ENCODE assay signal across 10 mouse cellular contexts in genomic region chr7:75612683-75613053, GRCm38 (mm10).
DNase-seq lines count a peak whose midpoint lies in the region; ATAC-seq and TF ChIP-seq lines count a peak whose summit lies in the region.
"Had no signal": no experiment of that assay in that cellular context is flagged by ENCODE, and none has a peak within 500 bp of the region (broad histone marks: within the 10 kb centered on the region; RNA-seq: fewer than 3 reads in every experiment).

No protein-coding gene starts in this region.

- H3K79me2 ChIP-seq in CH12.LX (replicated peaks; ENCODE audit: control insufficient read depth, extremely low read depth, insufficient read depth, poor library complexity, severe bottlenecking) = peaks cover 17% of the 10 kb centered on the region

- no peak for TF ChIP-seq RAD21 in CH12.LX (IDR thresholded peaks at IDR 0.05; ENCODE audit: low read depth, low read length)

- in situ Hi-C loops in CH12.LX (cut with MboI; ENCODE audit: low pct_ligation_motif_present, low pct_unique_long_range_greater_than_20kb, low sequenced_read_pairs) = no loop called here

- H3K27me3 ChIP-seq in intestine, embryonic 16.5 days (replicated peaks; ENCODE audit: control insufficient read depth, insufficient read depth, low read length) = no peaks in the 10 kb centered on the region
- no peaks in the 10 kb centered on the region for H3K27me3 ChIP-seq in intestine, embryonic 15.5 days (replicated peaks)
- no peaks in the 10 kb centered on the region for H3K27me3 ChIP-seq in CH12.LX (replicated peaks)
- no peaks in the 10 kb centered on the region for H3K27me3 ChIP-seq in erythroblast, embryonic 14.5 days (ENCODE audit: control insufficient read depth)
- no peaks in the 10 kb centered on the region for H3K27me3 ChIP-seq in limb, embryonic 15.5 days
- H3K27me3 ChIP-seq in midbrain, embryonic 15.5 days (replicated peaks) = no peaks in the 10 kb centered on the region
- H3K27me3 ChIP-seq: neural tube, embryonic 12.5 days had no signal

- dilution Hi-C loops in CH12.LX (cut with MboI; ENCODE audit: extremely low pct_ligation_motif_present, extremely low pct_unique_long_range_greater_than_20kb, low sequenced_read_pairs) = no loop called here

- TF ChIP-seq EP300 in CH12.LX (IDR thresholded peaks at IDR 0.05; ENCODE audit: low read length) = no peak

- no peak for TF ChIP-seq CTCF in CH12.LX (conservative IDR thresholded peaks at IDR 0.05 in 1 of 2, IDR thresholded peaks at IDR 0.05 in 1 of 2; ENCODE audit: low read depth in 2 of 2, low read length in 2 of 2)

- H3K4me2 ChIP-seq in intestine, embryonic 16.5 days (ENCODE audit: low read depth, low read length) = no peak overlapping the region
- H3K4me2 ChIP-seq in intestine, embryonic 15.5 days (replicated peaks) = no peak overlapping the region
- peak overlapping the region; percentile 59 for H3K4me2 ChIP-seq in CH12.LX (ENCODE audit: insufficient read depth, low read depth, poor library complexity, severe bottlenecking)
- no peak overlapping the region for H3K4me2 ChIP-seq in limb, embryonic 15.5 days
- no peak overlapping the region for H3K4me2 ChIP-seq in midbrain, embryonic 15.5 days
- H3K4me2 ChIP-seq: neural tube, embryonic 12.5 days had no signal

- H3K9ac ChIP-seq in intestine, embryonic 16.5 days (ENCODE audit: low read depth, low read length) = no peak overlapping the region
- no peak overlapping the region for H3K9ac ChIP-seq in intestine, embryonic 15.5 days
- peak overlapping the region; percentile 85 for H3K9ac ChIP-seq in CH12.LX (ENCODE audit: insufficient read depth, low read depth)
- no peak overlapping the region for H3K9ac ChIP-seq in limb, embryonic 15.5 days
- H3K9ac ChIP-seq in midbrain, embryonic 15.5 days = no peak overlapping the region
- H3K9ac ChIP-seq: neural tube, embryonic 12.5 days had no signal

- no peaks in the 10 kb centered on the region for H3K9me3 ChIP-seq in intestine, embryonic 16.5 days (ENCODE audit: control insufficient read depth, low read length)
- no peaks in the 10 kb centered on the region for H3K9me3 ChIP-seq in intestine, embryonic 15.5 days
- no peaks in the 10 kb centered on the region for H3K9me3 ChIP-seq in CH12.LX (replicated peaks; ENCODE audit: low read length)
- H3K9me3 ChIP-seq in erythroblast, embryonic 14.5 days (ENCODE audit: control insufficient read depth, low read length) = no peaks in the 10 kb centered on the region
- no peaks in the 10 kb centered on the region for H3K9me3 ChIP-seq in limb, embryonic 15.5 days
- no peaks in the 10 kb centered on the region for H3K9me3 ChIP-seq in midbrain, embryonic 15.5 days
- H3K9me3 ChIP-seq: neural tube, embryonic 12.5 days had no signal

- no peak for TF ChIP-seq POLR2A in CH12.LX (IDR thresholded peaks at IDR 0.05; ENCODE audit: low read depth, low read length)

- no peaks in the 10 kb centered on the region; the same call in 1 of the 2 replicates for H3K36me3 ChIP-seq in intestine, embryonic 16.5 days (ENCODE audit: control insufficient read depth, insufficient read depth, low read length)
- peaks cover 10% of the 10 kb centered on the region; the same call in 1 of the 2 replicates for H3K36me3 ChIP-seq in intestine, embryonic 15.5 days
- peaks cover 9 to 65% of the 10 kb centered on the region in 2 experiments for H3K36me3 ChIP-seq in CH12.LX (replicated peaks in 1 of 2; ENCODE audit: control insufficient read depth in 1 of 2, insufficient read depth in 1 of 2, low read length in 1 of 2)
- H3K36me3 ChIP-seq in erythroblast, embryonic 14.5 days (ENCODE audit: control insufficient read depth) = peaks cover 81% of the 10 kb centered on the region
- H3K36me3 ChIP-seq in limb, embryonic 15.5 days = peaks cover 32% of the 10 kb centered on the region
- no peaks in the 10 kb centered on the region for H3K36me3 ChIP-seq in midbrain, embryonic 15.5 days (replicated peaks)

- 0 out of 2 replicates have a peak overlapping the region, but pooled peaks have one; percentile 5 for H3K4me3 ChIP-seq in intestine, embryonic 16.5 days (ENCODE audit: low read length)
- no peak overlapping the region for H3K4me3 ChIP-seq in intestine, embryonic 15.5 days (replicated peaks)
- peak overlapping the region; percentile 44 to 67 (median 46) for H3K4me3 ChIP-seq in CH12.LX (replicated peaks in 1 of 3; ENCODE audit: low read depth in 2 of 3, low read length in 2 of 3, poor library complexity in 1 of 3)
- peak overlapping the region; percentile 76 for H3K4me3 ChIP-seq in erythroblast, embryonic 14.5 days (replicated peaks)
- H3K4me3 ChIP-seq in limb, embryonic 15.5 days = no peak overlapping the region
- no peak overlapping the region for H3K4me3 ChIP-seq in midbrain, embryonic 15.5 days
- H3K4me3 ChIP-seq: neural tube, embryonic 12.5 days had no signal

- ATAC-seq in intestine, embryonic 16.5 days = no peak
- no peak for ATAC-seq in intestine, embryonic 15.5 days
- ATAC-seq in limb, embryonic 15.5 days (ENCODE audit: insufficient number of reproducible peaks, low FRiP score, low TSS enrichment, low read depth) = no peak
- no peak for ATAC-seq in midbrain, embryonic 15.5 days (replicated peaks)

- no peak overlapping the region for H3K27ac ChIP-seq in intestine, embryonic 16.5 days (ENCODE audit: low read length)
- H3K27ac ChIP-seq in intestine, embryonic 15.5 days = no peak overlapping the region
- no peak overlapping the region for H3K27ac ChIP-seq in CH12.LX (ENCODE audit: insufficient read depth, low read depth)
- H3K27ac ChIP-seq in limb, embryonic 15.5 days = peak overlapping the region; percentile 38; the same call in 1 of the 2 replicates
- H3K27ac ChIP-seq in midbrain, embryonic 15.5 days = no peak overlapping the region
- H3K27ac ChIP-seq: neural tube, embryonic 12.5 days had no signal

- H3K4me1 ChIP-seq in intestine, embryonic 16.5 days (ENCODE audit: control insufficient read depth, insufficient read depth, low read length) = peaks cover 31% of the 10 kb centered on the region
- H3K4me1 ChIP-seq in intestine, embryonic 15.5 days (replicated peaks) = peaks cover 29% of the 10 kb centered on the region
- peaks cover 11 to 70% of the 10 kb centered on the region in 2 experiments for H3K4me1 ChIP-seq in CH12.LX (ENCODE audit: control insufficient read depth in 1 of 2, insufficient read depth in 2 of 2)
- peaks cover 83% of the 10 kb centered on the region for H3K4me1 ChIP-seq in erythroblast, embryonic 14.5 days (ENCODE audit: control insufficient read depth)
- peaks cover 7% of the 10 kb centered on the region; the same call in 1 of the 2 replicates for H3K4me1 ChIP-seq in limb, embryonic 15.5 days
- H3K4me1 ChIP-seq in midbrain, embryonic 15.5 days = no peaks in the 10 kb centered on the region
- H3K4me1 ChIP-seq: neural tube, embryonic 12.5 days had no signal

- DNase-seq in CH12.LX (ENCODE audit: extremely low read depth) = no peak
- DNase-seq in cerebellum, adult 9-10 months = no peak
- no peak for DNase-seq in frontal cortex, adult 2 months (ENCODE audit: extremely low spot score in 1 of 2, low spot score in 1 of 2)
- DNase-seq: cerebellum, adult 9-11 months had no signal

TF ChIP-seq in CH12.LX, 34 proteins besides CTCF, POLR2A, EP300 and RAD21:
- TF ChIP-seq CHD2 (IDR thresholded peaks at IDR 0.05; ENCODE audit: low read length) (no peak), IRF4 (IDR thresholded peaks at IDR 0.05; ENCODE audit: low read depth, low read length) (no peak), NRF1 (IDR thresholded peaks at IDR 0.05; ENCODE audit: low read depth, low read length) (no peak), RCOR1 (conservative IDR thresholded peaks at IDR 0.05; ENCODE audit: low read depth, low read length) (no peak), JUN (IDR thresholded peaks at IDR 0.05; ENCODE audit: insufficient read depth, low read depth, low read length) (no peak), PAX5 (IDR thresholded peaks at IDR 0.05; ENCODE audit: low read length) (no peak)

Comparison
In these comparisons a context has a peak if more than half of its experiments do, and no peak if none do; other contexts are left out.
1. H3K4me3 ChIP-seq: peak in intestine, embryonic 16.5 days (single experiment), CH12.LX (3 of 3) and erythroblast, embryonic 14.5 days (single experiment); none in intestine, embryonic 15.5 days (single experiment), limb, embryonic 15.5 days (single experiment) and midbrain, embryonic 15.5 days (single experiment).